Mouse (Mus musculus) lung, embryonic 16.5 days (tissue): Measurements from ENCODE around the gene Vmn1r14. TPM values are rescaled to one million over a fixed set of nuclear protein-coding genes. Genes with fewer than 3 reads are reported as not detected.
"Not testable (repeated sequence)": the region's sequence is repeated elsewhere in the genome, so short reads cannot be mapped to it uniquely, and the experiment has no call there.

Experiments used
- ATAC-seq: fragments of 200-750 bp; cut with Nextera tagmentation; 2 replicates; pipeline ENCODE4 v1.8.0; 2017; ENCODE audit warnings: low read depth, mild to moderate bottlenecking, moderate library complexity
- H3K27ac ChIP-seq: fragments of 300-500 bp; sonication (generic); 2 replicates; pipeline ENCODE4 v1.5.1; 2014; ENCODE audit warnings: mild to moderate bottlenecking, control low read depth, low read length
- H3K27me3 ChIP-seq: fragments of 300-500 bp; sonication (generic); 2 replicates; pipeline ENCODE4 v1.6.1; 2014; ENCODE audit warnings: low read depth, low read length, mixed read lengths; ENCODE audit not compliant: control insufficient read depth, insufficient read depth
- H3K36me3 ChIP-seq: fragments of 300-500 bp; sonication (generic); 2 replicates; pipeline ENCODE4 v1.6.1; 2014; ENCODE audit warnings: low read length; ENCODE audit not compliant: control insufficient read depth, insufficient read depth
- H3K4me1 ChIP-seq: fragments of 300-500 bp; sonication (generic); replicated peaks from 2 replicates; pipeline ENCODE4 v1.6.1; 2014; ENCODE audit warnings: low read length, mixed read lengths; ENCODE audit not compliant: control insufficient read depth, insufficient read depth
- H3K4me2 ChIP-seq: fragments of 300-500 bp; sonication (generic); 2 replicates; pipeline ENCODE4 v1.6.1; 2014; ENCODE audit warnings: low read depth, low read length, control low read depth
- H3K4me3 ChIP-seq: fragments of 300-500 bp; sonication (generic); 2 replicates; pipeline ENCODE4 v1.5.1; 2014; ENCODE audit warnings: mild to moderate bottlenecking, low read length, control low read depth
- H3K9ac ChIP-seq: fragments of 300-500 bp; sonication (generic); 2 replicates; pipeline ENCODE4 v1.6.1; 2014; ENCODE audit warnings: low read length, control low read depth
- H3K9me3 ChIP-seq: fragments of 300-500 bp; sonication (generic); 2 replicates; pipeline ENCODE4 v1.6.1; 2016; ENCODE audit warnings: low read length; ENCODE audit not compliant: control insufficient read depth
- WGBS: fragments of 180-500 bp; shearing (Covaris S2); extraction: QIAGEN DNeasy Blood & Tissue Kit; methylation state at CpG from one replicate; pipeline ENCODE4 v1.1.7; 2014; 5-methylcytosine and 5-hydroxymethylcytosine counted together
- polyA plus RNA-seq: library from polyadenylated mRNA; unstranded; fragments of >200 nt; fragmentation: Nextera tagmentation; extraction: Ambion mirVana; gene quantifications from 2 replicates; pipeline ENCODE4 v1.2.1, GENCODE M21; 2015

Gene Vmn1r14
- not detected in 2 replicates for polyA plus RNA-seq

DNA sequence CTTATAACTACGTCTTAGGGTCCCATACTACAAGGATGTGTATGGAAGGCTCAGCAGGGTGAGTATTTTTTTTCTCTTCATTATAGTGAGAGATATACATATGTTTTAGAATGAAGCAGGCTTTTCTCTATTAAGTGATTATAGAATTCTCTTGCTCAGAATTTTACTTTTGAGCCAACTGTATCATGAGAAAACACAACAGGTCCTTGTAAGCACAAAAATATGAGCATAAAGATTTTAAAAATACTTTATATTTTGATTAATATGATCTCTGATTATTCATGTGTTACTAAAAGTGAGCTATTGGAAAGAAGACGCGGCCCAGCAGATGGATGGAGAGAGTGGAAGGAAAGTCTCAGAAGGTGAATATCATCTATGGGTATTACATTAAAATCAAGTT, at the start of gene Vmn1r14:
TSS of gene Vmn1r14 (plus strand) at position 301 of the 400 bp plus-strand sequence.
- 96% methylated on average over 3 of the region's 3 CpGs for WGBS
- H3K4me1 ChIP-seq: no peaks in the 10 kb centered on the region
- H3K36me3 ChIP-seq: no peaks in the 10 kb centered on the region
- H3K4me3 ChIP-seq: no peak within 1 kb of the TSS
- no peak within 1 kb of the TSS for H3K4me2 ChIP-seq
- no peak for ATAC-seq
- H3K9ac ChIP-seq: no peak within 1 kb of the TSS
- no peak within 1 kb of the TSS for H3K27ac ChIP-seq
- no peaks in the 10 kb centered on the region for H3K27me3 ChIP-seq
- no peaks in the 10 kb centered on the region for H3K9me3 ChIP-seq

DNA sequence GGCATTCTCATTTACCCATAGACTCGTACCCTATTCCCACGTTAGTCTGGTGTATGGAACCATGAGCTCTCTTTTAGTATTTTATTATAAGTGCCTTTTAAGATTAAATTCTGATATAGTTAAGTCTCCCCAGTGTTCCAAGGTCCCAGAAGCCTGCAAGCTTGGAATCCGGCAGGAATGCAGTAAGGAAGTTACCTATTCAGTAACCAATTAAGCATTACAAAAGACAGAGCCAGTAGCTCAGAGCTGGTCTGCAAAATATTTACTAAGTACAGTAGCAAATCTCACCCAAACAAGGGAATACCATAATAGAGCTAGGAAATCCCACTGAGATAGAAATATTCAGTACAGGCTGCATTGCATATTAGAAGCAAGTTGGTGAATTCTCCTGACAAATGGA, 41.5 kb upstream of the Vmn1r14 start:
- H3K9me3 ChIP-seq, H3K27ac ChIP-seq, H3K4me1 ChIP-seq, ATAC-seq, H3K9ac ChIP-seq, H3K36me3 ChIP-seq, H3K4me3 ChIP-seq, H3K4me2 ChIP-seq, H3K27me3 ChIP-seq: not testable (repeated sequence)
- WGBS: 59% methylated on average over 3 of the region's 3 CpGs

DNA sequence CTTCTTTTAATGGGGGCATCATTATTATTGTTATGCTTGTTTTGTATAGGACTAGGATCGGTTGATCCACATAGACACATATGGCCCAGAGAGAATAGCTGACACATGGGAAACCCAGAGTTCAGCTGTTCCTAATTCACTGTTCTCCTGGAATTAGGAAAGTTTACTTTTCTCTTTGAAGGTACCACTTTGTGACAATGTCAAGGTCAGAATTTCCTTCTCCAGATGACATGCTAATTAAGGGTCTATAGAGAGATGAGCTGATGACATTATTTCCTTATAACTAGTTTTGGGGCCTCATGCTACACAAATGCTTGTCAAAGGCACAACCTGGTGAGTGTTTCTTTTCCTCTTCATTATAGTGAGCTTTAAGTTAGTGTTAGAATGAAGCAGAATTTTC, 28.5 kb upstream of the Vmn1r14 start, which contains the start of gene Vmn1r13:
TSS of gene Vmn1r13 (plus strand) at position 301 of the 400 bp plus-strand sequence.
- ATAC-seq, H3K27ac ChIP-seq, H3K9ac ChIP-seq, H3K4me2 ChIP-seq, H3K9me3 ChIP-seq, H3K4me1 ChIP-seq, H3K4me3 ChIP-seq, H3K27me3 ChIP-seq, H3K36me3 ChIP-seq: not testable (repeated sequence)
- 86% methylated on average over 1 of the region's 1 CpGs for WGBS

DNA sequence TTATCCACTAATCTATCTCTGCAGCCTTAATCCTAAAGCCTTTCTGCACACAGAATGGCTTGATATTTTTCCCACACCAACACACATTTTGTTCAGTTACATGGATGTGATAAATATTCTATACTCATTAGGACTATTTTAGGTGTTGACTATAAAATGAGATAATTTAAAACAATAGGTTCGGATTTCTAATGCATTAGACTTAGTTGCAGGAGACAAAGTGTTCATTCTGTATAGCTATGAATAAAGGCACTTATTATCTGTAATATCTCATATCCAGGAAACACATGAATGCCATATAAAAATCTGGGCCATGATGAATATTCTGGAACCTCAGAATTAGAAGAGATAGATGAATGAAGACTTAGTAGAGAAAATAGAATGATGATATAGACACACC, 26.2 kb downstream of the Vmn1r14 start, which contains the start of gene Vmn1r15:
TSS of gene Vmn1r15 (plus strand) at position 301 of the 400 bp plus-strand sequence.
- Histone ChIP-seq H3K9ac (no peak within 1 kb of the TSS), H3K27me3 (no peaks in the 10 kb centered on the region), H3K27ac (no peak within 1 kb of the TSS), H3K4me2 (no peak within 1 kb of the TSS), H3K36me3 (no peaks in the 10 kb centered on the region), H3K4me3 (no peak within 1 kb of the TSS), H3K4me1 (no peaks in the 10 kb centered on the region), H3K9me3 (no peaks in the 10 kb centered on the region)
- 56% methylated on average over 1 of the region's 1 CpGs for WGBS
- no peak for ATAC-seq

DNA sequence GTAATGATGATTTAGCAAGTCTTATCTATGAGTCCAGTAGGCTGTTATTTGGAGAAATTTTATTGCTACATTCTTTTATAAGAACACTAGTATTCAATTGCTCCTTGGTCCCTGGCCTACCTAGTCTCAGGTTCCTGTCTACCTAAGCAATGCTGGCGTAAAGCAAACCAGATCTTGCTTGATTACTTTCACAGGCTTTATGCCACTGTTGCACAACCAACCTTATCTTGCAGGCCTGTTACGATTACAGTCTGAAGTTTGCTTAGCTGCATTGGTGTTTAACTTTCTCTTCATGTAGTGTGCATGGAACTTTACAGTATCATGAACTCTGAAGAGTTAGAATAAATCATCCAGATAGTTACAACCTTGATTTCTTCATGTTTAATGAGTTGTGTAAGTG, 29.5 kb downstream of the Vmn1r14 start:
- Histone ChIP-seq H3K9ac (no peak overlapping the region), H3K4me3 (no peak overlapping the region), H3K27ac (no peak overlapping the region), H3K36me3 (no peaks in the 10 kb centered on the region), H3K4me1 (no peaks in the 10 kb centered on the region), H3K27me3 (no peaks in the 10 kb centered on the region), H3K9me3 (no peaks in the 10 kb centered on the region), H3K4me2 (no peak overlapping the region)
- WGBS: 64% methylated on average over 2 of the region's 2 CpGs
- no peak for ATAC-seq

DNA sequence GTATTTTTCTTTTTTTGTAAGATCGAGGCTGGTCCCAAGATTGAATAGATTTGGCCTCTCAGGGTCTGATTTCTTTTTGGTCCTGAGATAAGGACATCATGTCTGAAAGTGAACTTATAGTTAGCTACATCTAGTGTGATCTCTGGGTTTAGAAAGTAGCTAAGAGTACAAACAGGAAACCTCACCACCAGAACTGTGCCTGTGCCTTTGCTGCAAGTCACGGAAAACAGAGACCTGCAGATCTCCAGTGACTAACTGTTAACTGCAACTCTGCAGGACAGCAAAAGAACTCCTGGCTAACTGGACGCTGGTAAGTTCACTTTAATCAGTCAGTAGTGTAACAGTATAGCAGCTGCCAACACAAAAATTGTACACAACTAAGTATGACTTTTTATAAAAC, 40.4 kb downstream of the Vmn1r14 start:
- H3K4me2 ChIP-seq: no peak overlapping the region
- 60% methylated on average over 3 of the region's 3 CpGs for WGBS
- no peaks in the 10 kb centered on the region for H3K27me3 ChIP-seq
- no peak for ATAC-seq
- H3K36me3 ChIP-seq: no peaks in the 10 kb centered on the region
- no peak overlapping the region for H3K4me3 ChIP-seq
- H3K27ac ChIP-seq: no peak overlapping the region
- H3K4me1 ChIP-seq: no peaks in the 10 kb centered on the region
- no peaks in the 10 kb centered on the region for H3K9me3 ChIP-seq
- H3K9ac ChIP-seq: no peak overlapping the region

DNA sequence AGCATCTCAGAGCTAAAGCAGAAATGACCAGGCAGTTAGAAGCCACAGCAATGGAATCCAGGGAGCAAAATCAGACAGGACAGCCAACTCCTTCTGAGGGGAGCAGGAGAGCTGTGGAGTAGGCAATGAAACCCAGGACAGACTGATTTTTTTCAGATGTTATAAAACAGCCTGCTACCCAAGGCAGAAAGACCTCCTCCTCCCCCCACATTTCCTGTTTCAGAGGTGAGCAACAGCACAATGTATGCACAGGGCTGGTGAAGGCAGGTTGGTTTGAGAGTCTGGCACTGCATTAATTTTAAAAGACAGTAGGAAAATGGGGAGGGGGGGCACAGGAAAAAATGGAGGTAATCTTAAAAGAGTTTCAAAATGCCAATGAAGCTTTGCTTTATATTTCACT, 41.0 kb downstream of the Vmn1r14 start:
- H3K4me2 ChIP-seq: no peak overlapping the region
- no peak overlapping the region for H3K9ac ChIP-seq
- H3K9me3 ChIP-seq: no peaks in the 10 kb centered on the region
- H3K36me3 ChIP-seq: no peaks in the 10 kb centered on the region
- no peaks in the 10 kb centered on the region for H3K4me1 ChIP-seq
- ATAC-seq: no peak
- H3K4me3 ChIP-seq: no peak overlapping the region
- H3K27ac ChIP-seq: no peak overlapping the region
- H3K27me3 ChIP-seq: no peaks in the 10 kb centered on the region

DNA sequence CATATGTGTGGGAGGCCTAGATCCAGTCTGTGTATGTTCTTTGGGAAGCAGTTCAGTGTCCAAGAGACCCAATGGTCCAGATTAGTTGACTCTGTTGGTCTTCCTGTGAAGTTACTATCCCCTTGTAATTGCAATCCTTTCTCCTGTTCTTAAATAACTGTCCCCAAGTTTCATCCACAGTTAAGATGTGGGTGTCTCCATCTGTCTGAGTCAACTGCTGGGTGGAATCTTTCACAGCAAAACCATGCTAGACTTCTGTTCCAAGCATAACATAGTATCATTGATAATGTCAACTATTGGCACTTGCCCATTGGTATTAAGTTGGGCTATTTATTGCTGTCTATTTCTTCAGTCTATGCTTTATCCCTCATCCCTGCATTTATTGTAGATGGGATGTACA, 47.5 kb downstream of the Vmn1r14 start:
- Histone ChIP-seq H3K27ac (no peak overlapping the region), H3K4me1 (no peaks in the 10 kb centered on the region), H3K9me3 (no peaks in the 10 kb centered on the region), H3K4me3 (no peak overlapping the region), H3K36me3 (no peaks in the 10 kb centered on the region), H3K27me3 (no peaks in the 10 kb centered on the region), H3K4me2 (no peak overlapping the region), H3K9ac (no peak overlapping the region)
- ATAC-seq: no peak
